Mouse (Mus musculus): ENCODE data around the gene Ddx60. TPM values are rescaled to one million over a fixed set of nuclear protein-coding genes. Genes with fewer than 3 reads are reported as not detected.

The Ddx60 gene
- total and polyA plus RNA-seq, 3 experiments: 0.20 to 0.47 (median 0.21) TPM

DNA sequence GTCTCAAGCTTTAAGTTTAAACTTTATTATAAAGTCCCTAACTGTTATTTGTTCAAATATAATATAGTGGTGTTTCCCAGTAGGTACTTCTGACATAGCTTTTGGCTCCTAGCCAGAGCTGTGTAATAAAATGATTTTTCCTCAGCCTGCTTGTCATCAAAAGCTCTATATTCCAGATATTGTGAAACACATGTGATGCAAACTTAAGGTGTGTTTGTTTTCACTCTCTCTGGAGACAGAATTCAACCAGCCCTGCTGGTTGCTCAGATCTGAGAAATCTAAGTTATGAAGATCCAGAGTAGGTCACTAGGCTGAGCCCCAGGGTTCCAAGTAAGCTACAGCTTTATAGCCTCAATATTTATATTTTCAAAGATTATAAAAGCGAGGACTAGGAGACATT is 64.9 kb downstream of the Ddx60 start:
- no peak for DNase-seq (ENCODE audit: extremely low read depth)
- dilution Hi-C loops (cut with MboI; ENCODE audit: extremely low pct_ligation_motif_present, extremely low pct_unique_long_range_greater_than_20kb, low sequenced_read_pairs) (no loop called here), in situ Hi-C loops (cut with MboI; ENCODE audit: low pct_ligation_motif_present, low pct_unique_long_range_greater_than_20kb, low sequenced_read_pairs) (no loop called here)
- Histone ChIP-seq H3K79me2 (replicated peaks; ENCODE audit: control insufficient read depth, extremely low read depth, insufficient read depth, poor library complexity, severe bottlenecking) (no peaks in the 10 kb centered on the region), H3K9ac (ENCODE audit: insufficient read depth, low read depth) (no peak overlapping the region), H3K9me3 (replicated peaks; ENCODE audit: low read length) (no peaks in the 10 kb centered on the region), H3K27me3 (replicated peaks) (no peaks in the 10 kb centered on the region), H3K4me3 (replicated peaks in 1 of 3; ENCODE audit: low read depth in 2 of 3, low read length in 2 of 3, poor library complexity in 1 of 3) (no peak overlapping the region), H3K36me3 (replicated peaks in 1 of 2; ENCODE audit: control insufficient read depth in 1 of 2, insufficient read depth in 1 of 2, low read length in 1 of 2) (no peaks in the 10 kb centered on the region), H3K4me1 (ENCODE audit: control insufficient read depth in 1 of 2, insufficient read depth in 2 of 2) (no peaks in the 10 kb centered on the region), H3K27ac (ENCODE audit: insufficient read depth, low read depth) (no peak overlapping the region), H3K4me2 (ENCODE audit: insufficient read depth, low read depth, poor library complexity, severe bottlenecking) (no peak overlapping the region)
- TF ChIP-seq ZMIZ1 (IDR thresholded peaks at IDR 0.05; ENCODE audit: low read depth, low read length): no peak
- TF ChIP-seq SMC3 (IDR thresholded peaks at IDR 0.05; ENCODE audit: low read depth, low read length): no peak
- TF ChIP-seq ZKSCAN1 (IDR thresholded peaks at IDR 0.05; ENCODE audit: borderline replicate concordance, low read depth, low read length): no peak
- TF ChIP-seq RAD21 (IDR thresholded peaks at IDR 0.05; ENCODE audit: low read depth, low read length): no peak
- no peak for TF ChIP-seq PAX5 (IDR thresholded peaks at IDR 0.05; ENCODE audit: low read length)
- TF ChIP-seq CHD2 (IDR thresholded peaks at IDR 0.05; ENCODE audit: low read length): no peak
- no peak for TF ChIP-seq JUND (conservative IDR thresholded peaks at IDR 0.05; ENCODE audit: low read depth, low read length)
- TF ChIP-seq ELF1 (IDR thresholded peaks at IDR 0.05; ENCODE audit: low read depth, low read length): no peak
- TF ChIP-seq CTCF (conservative IDR thresholded peaks at IDR 0.05 in 1 of 2, IDR thresholded peaks at IDR 0.05 in 1 of 2; ENCODE audit: low read depth in 2 of 2, low read length in 2 of 2): no peak
- TF ChIP-seq IRF4 (IDR thresholded peaks at IDR 0.05; ENCODE audit: low read depth, low read length): no peak

DNA sequence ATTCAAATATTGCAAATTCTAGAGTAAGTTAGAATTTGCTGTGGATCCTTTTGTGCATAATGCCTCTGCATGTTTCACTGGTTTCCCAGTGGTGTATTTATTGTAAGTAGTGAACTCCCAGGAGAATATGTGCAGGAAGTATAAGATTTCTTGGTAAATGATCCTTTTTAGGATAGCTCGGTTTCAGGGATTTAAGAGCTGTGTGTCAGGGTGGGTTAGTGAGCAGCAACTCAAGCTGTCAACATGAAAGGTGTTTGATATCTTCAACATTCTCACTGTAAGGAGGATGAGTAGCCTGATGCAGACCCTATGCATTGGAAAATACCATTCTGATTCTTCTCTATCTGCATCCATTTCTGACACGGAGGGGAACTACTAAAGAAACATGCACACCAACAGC is 69.2 kb downstream of the Ddx60 start:
- dilution Hi-C loops (cut with MboI; ENCODE audit: extremely low pct_ligation_motif_present, extremely low pct_unique_long_range_greater_than_20kb, low sequenced_read_pairs): no loop called here
- DNase-seq (ENCODE audit: extremely low read depth): no peak

More for the DNA sequence above, 69.2 kb downstream of the Ddx60 start:
- no peak overlapping the region for H3K4me3 ChIP-seq (replicated peaks in 1 of 3; ENCODE audit: low read depth in 2 of 3, low read length in 2 of 3, poor library complexity in 1 of 3)
- no peak overlapping the region for H3K9ac ChIP-seq (ENCODE audit: insufficient read depth, low read depth)
- no peaks in the 10 kb centered on the region for H3K27me3 ChIP-seq (replicated peaks)
- H3K4me1 ChIP-seq (ENCODE audit: control insufficient read depth in 1 of 2, insufficient read depth in 2 of 2): no peaks in the 10 kb centered on the region
- no peak overlapping the region for H3K27ac ChIP-seq (ENCODE audit: insufficient read depth, low read depth)
- H3K4me2 ChIP-seq (ENCODE audit: insufficient read depth, low read depth, poor library complexity, severe bottlenecking): no peak overlapping the region
- H3K36me3 ChIP-seq (replicated peaks in 1 of 2; ENCODE audit: control insufficient read depth in 1 of 2, insufficient read depth in 1 of 2, low read length in 1 of 2): no peaks in the 10 kb centered on the region
- no peaks in the 10 kb centered on the region for H3K79me2 ChIP-seq (replicated peaks; ENCODE audit: control insufficient read depth, extremely low read depth, insufficient read depth, poor library complexity, severe bottlenecking)
- in situ Hi-C loops (cut with MboI; ENCODE audit: low pct_ligation_motif_present, low pct_unique_long_range_greater_than_20kb, low sequenced_read_pairs): no loop called here
- TF ChIP-seq POLR2AphosphoS2 (IDR thresholded peaks at IDR 0.05; ENCODE audit: low read depth, low read length) (no peak), CHD2 (IDR thresholded peaks at IDR 0.05; ENCODE audit: low read length) (no peak), KAT2A (IDR thresholded peaks at IDR 0.05; ENCODE audit: insufficient replicate concordance, low read length) (no peak), HCFC1 (IDR thresholded peaks at IDR 0.05; ENCODE audit: low read depth, low read length) (no peak), ZMIZ1 (IDR thresholded peaks at IDR 0.05; ENCODE audit: low read depth, low read length) (no peak), NELFE (IDR thresholded peaks at IDR 0.05; ENCODE audit: low read depth, low read length) (no peak), MAX (IDR thresholded peaks at IDR 0.05; ENCODE audit: low read length) (no peak), RAD21 (IDR thresholded peaks at IDR 0.05; ENCODE audit: low read depth, low read length) (no peak), MAZ (IDR thresholded peaks at IDR 0.05; ENCODE audit: low read depth, low read length) (no peak), ZC3H11A (IDR thresholded peaks at IDR 0.05; ENCODE audit: low read depth, low read length) (no peak), TCF12 (IDR thresholded peaks at IDR 0.05; ENCODE audit: low read depth, low read length) (no peak), UBTF (IDR thresholded peaks at IDR 0.05; ENCODE audit: low read depth, low read length) (no peak), SIN3A (IDR thresholded peaks at IDR 0.05; ENCODE audit: low read length) (no peak), E2F4 (IDR thresholded peaks at IDR 0.05; ENCODE audit: insufficient replicate concordance, low read depth, low read length) (no peak), GABPA (IDR thresholded peaks at IDR 0.05; ENCODE audit: insufficient replicate concordance, low read depth, low read length) (no peak), IRF4 (IDR thresholded peaks at IDR 0.05; ENCODE audit: low read depth, low read length) (no peak), SMC3 (IDR thresholded peaks at IDR 0.05; ENCODE audit: low read depth, low read length) (no peak), PAX5 (IDR thresholded peaks at IDR 0.05; ENCODE audit: low read length) (no peak), MXI1 (IDR thresholded peaks at IDR 0.05; ENCODE audit: low read depth, low read length) (no peak), JUN (IDR thresholded peaks at IDR 0.05; ENCODE audit: insufficient read depth, low read depth, low read length) (no peak)
- no peaks in the 10 kb centered on the region for H3K9me3 ChIP-seq (replicated peaks; ENCODE audit: low read length)

Measured in CH12.LX (cell line).